Mouse (Mus musculus) large intestine, adult 2 months (tissue): ENCODE results near the gene Ptpra. TPM values are rescaled to one million over a fixed set of nuclear protein-coding genes. Genes with fewer than 3 reads are reported as not detected.
A peak's percentile ranks its signal among the peaks of the same experiment; 100 is the strongest.
"Not testable (repeated sequence)": the region's sequence is repeated elsewhere in the genome, so short reads cannot be mapped to it uniquely, and the experiment has no call there.

Experiments
- DNase-seq: peaks from one replicate; pipeline ENCODE4 v3.0.0-alpha.2; 2012; ENCODE audit warnings: low read depth, low spot score
- WGBS: fragments of 180-500 bp; shearing (Covaris S2); methylation state at CpG from one replicate; pipeline ENCODE4 v1.1.7; 2018; 5-methylcytosine and 5-hydroxymethylcytosine counted together
- polyA plus RNA-seq: library from polyadenylated mRNA; depleted of rRNA; stranded (reverse); fragments of >200 nt; gene quantifications from 2 replicates; pipeline ENCODE4 v1.2.3, GENCODE M21; 2012

Gene Ptpra
- polyA plus RNA-seq, 1 experiment, result 26.4 TPM

GRCm38 (mm10) chr2:130535017-130535416 lies 84.9 kb downstream of the Ptpra start:
- DNase-seq, result no peak
- WGBS, result 92% methylated on average over 6 of the region's 6 CpGs

- no peak for DNase-seq
- 48% methylated on average over 3 of the region's 3 CpGs for WGBS
These were observed 86.8 kb downstream of the Ptpra start for GRCm38 (mm10) chr2:130536890-130537289.

- WGBS, result 90% methylated on average over 8 of the region's 8 CpGs
- no peak for DNase-seq
These were observed 88.9 kb downstream of the Ptpra start for GRCm38 (mm10) chr2:130538876-130539546.

GRCm38 (mm10) chr2:130540266-130540665 lies 90.2 kb downstream of the Ptpra start:
- no peak for DNase-seq
- 89% methylated on average over 9 of the region's 9 CpGs for WGBS

- DNase-seq, result no peak
- WGBS, result 86% methylated on average over 8 of the region's 8 CpGs
These were observed 96.9 kb downstream of the Ptpra start for GRCm38 (mm10) chr2:130546957-130547356.

- 81% methylated on average over 7 of the region's 7 CpGs for WGBS
- DNase-seq, result no peak
These were observed 104.8 kb downstream of the Ptpra start for GRCm38 (mm10) chr2:130554841-130555240.

- no peak for DNase-seq
These were observed 106.2 kb downstream of the Ptpra start for GRCm38 (mm10) chr2:130556292-130556691.

GRCm38 (mm10) chr2:130557462-130557861 lies 107.4 kb downstream of the Ptpra start:
- no peak for DNase-seq
- WGBS, result 100% methylated on average over 2 of the region's 2 CpGs

More at GRCm38 (mm10) chr2:130556292-130556691, 106.2 kb downstream of the Ptpra start:
- WGBS, result 63% methylated on average over 1 of the region's 1 CpGs

- 84% methylated on average over 2 of the region's 2 CpGs for WGBS
These were observed 107.9 kb downstream of the Ptpra start for GRCm38 (mm10) chr2:130558015-130558414.

GRCm38 (mm10) chr2:130563212-130564055 lies 113.4 kb downstream of the Ptpra start, which contains the start of gene Mrps26:
TSS of gene Mrps26 (plus strand) at chr2:130563742.
- 1% methylated on average over 61 of the region's 61 CpGs for WGBS

More at GRCm38 (mm10) chr2:130558015-130558414, 107.9 kb downstream of the Ptpra start:
- no peak for DNase-seq

GRCm38 (mm10) chr2:130564063-130564462 lies 114.0 kb downstream of the Ptpra start:
- no peak for DNase-seq
- WGBS, result 1% methylated on average over 23 of the region's 23 CpGs

More at GRCm38 (mm10) chr2:130563212-130564055, 113.4 kb downstream of the Ptpra start, which contains the start of gene Mrps26:
- peak; percentile 72 for DNase-seq

- DNase-seq, result no peak
- 82% methylated on average over 8 of the region's 8 CpGs for WGBS
These were observed 114.9 kb downstream of the Ptpra start for GRCm38 (mm10) chr2:130564983-130565382.

- no peak for DNase-seq
- 73% methylated on average over 4 of the region's 4 CpGs for WGBS
These were observed 118.8 kb downstream of the Ptpra start for GRCm38 (mm10) chr2:130568921-130569320.

GRCm38 (mm10) chr2:130569926-130570325 lies 119.8 kb downstream of the Ptpra start:
- DNase-seq, result no peak

- WGBS, result 88% methylated on average over 5 of the region's 5 CpGs
- DNase-seq, result no peak
These were observed 124.9 kb downstream of the Ptpra start for GRCm38 (mm10) chr2:130574960-130575359.

GRCm38 (mm10) chr2:130575873-130576272 lies 125.8 kb downstream of the Ptpra start, which contains the start of gene Oxt:
TSS of gene Oxt (plus strand) at chr2:130576173.
- 78% methylated on average over 9 of the region's 9 CpGs for WGBS

GRCm38 (mm10) chr2:130576564-130576963 lies 126.5 kb downstream of the Ptpra start:
- WGBS, result 6% methylated on average over 32 of the region's 32 CpGs
- DNase-seq, result not testable (repeated sequence)

More at GRCm38 (mm10) chr2:130575873-130576272, 125.8 kb downstream of the Ptpra start, which contains the start of gene Oxt:
- DNase-seq, result no peak

- WGBS, result 23% methylated on average over 9 of the region's 9 CpGs
- DNase-seq, result no peak
These were observed 126.9 kb downstream of the Ptpra start for GRCm38 (mm10) chr2:130577021-130577420.

GRCm38 (mm10) chr2:130577632-130578031 lies 127.6 kb downstream of the Ptpra start:
- DNase-seq, result peak; percentile 43
- WGBS, result 4% methylated on average over 12 of the region's 12 CpGs

GRCm38 (mm10) chr2:130578148-130578547 lies 128.1 kb downstream of the Ptpra start:
- WGBS, result 13% methylated on average over 11 of the region's 11 CpGs

More at GRCm38 (mm10) chr2:130578148-130578547, 128.1 kb downstream of the Ptpra start:
- peak; percentile 16 for DNase-seq
